Mouse (Mus musculus) megakaryocyte, adult 5-6 weeks (primary cell): ENCODE data around the gene Tmem215. TPM values are rescaled to one million over a fixed set of nuclear protein-coding genes. Genes with fewer than 3 reads are reported as not detected.

Experiments used
- ATAC-seq: 2 replicates; pipeline ENCODE4 v1.8.0; 2016; ENCODE audit warnings: mild to moderate bottlenecking, inconsistent platforms; ENCODE audit not compliant: poor library complexity, severe bottlenecking
- total RNA-seq, 2 experiments: library from RNA; stranded (forward) in 1 of 2; stranded (reverse) in 1 of 2; fragments of 153-499, 151-499 nt in 1 of 2; fragments of 221-1000, 200-1000 nt in 1 of 2; gene quantifications; 2 replicates each; pipeline versions ENCODE4 v1.2.3 to v1.2.4; 2015 to 2017

The Tmem215 gene
- not detected in 2 replicates for total RNA-seq (2015)
- total RNA-seq (2017), result 0.11 TPM in 1 of 2 replicates, not detected in the other

DNA sequence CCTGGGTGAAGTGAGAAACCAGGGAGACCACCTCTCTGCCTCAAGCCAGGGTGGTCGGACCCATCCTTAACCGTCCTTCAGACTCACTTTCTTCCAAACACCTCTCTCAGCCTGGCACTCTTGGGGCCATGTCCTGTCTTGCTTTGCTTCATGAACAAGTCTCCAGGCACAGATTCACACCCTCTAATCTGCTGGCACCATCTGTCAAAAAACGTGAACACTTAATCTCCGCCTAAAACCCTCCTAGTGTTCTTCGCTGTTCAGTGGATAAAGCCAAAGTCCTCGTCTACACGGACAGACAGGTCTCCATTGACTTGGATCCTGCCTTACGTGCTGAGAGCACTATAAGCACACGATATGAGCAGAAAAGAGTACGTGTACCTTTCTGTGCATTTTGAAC, at the start of gene Tmem215:
Gene Tmem215 (plus strand): TSS at position 301 of the 400 bp plus-strand sequence.
- no peak for ATAC-seq

DNA sequence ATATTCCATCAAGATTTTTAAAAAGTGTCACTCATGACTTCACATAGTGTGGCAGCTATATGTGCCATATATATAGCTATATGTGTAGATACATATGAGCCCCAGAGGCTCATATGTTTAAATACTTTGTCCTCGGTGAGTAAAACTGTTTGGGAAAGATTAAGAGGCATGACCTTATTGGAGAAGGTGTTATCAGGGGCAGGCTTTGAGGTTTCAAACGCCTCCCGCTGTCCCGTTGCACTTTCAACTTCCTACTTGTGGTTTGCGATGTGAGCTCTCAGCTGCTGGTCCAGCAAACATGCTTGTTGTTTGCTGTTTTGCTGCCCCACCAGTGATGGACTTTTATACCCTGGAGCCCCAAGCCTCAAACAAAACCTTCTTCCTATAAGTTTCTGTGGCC, 40.1 kb upstream of the Tmem215 start:
- peak; percentile 68 for ATAC-seq

DNA sequence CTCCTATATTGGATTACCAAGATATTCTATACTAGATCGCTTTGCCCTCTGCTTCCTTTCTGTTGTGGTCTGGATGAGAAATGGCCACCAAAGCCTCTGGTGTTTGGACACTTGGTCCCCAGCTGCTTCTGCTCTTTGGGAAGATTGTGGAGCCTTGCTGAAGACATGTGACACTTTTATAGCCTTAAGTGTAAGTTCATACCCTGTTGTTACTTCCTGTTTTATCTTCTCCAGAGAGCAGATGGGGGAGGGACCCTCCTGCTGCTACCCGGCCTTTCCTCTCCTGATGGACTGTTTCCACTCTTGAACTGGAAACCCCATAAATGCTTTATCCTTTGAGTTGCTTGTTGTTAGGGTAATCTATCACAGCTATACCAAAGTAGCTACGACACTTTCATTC, 38.6 kb upstream of the Tmem215 start:
- ATAC-seq, result no peak

DNA sequence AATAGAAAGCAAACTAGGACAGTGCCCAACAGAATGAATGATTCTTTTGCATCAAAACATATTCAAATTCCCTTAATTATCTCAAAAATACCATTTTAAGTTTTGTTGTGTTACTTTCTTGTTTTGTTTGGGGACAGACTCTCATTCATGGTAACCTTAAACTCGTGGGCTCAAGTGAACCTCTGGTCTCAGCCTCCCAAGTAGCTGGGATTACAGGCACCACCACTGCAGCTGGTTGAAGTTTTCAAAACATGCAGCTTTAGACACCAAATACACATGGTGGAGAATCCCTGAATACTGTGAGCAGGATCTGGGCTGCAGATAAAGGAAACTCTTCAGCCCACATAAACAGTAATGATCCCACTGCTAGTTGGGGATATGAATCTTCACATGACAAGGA, 37.6 kb upstream of the Tmem215 start:
- ATAC-seq, result no peak

DNA sequence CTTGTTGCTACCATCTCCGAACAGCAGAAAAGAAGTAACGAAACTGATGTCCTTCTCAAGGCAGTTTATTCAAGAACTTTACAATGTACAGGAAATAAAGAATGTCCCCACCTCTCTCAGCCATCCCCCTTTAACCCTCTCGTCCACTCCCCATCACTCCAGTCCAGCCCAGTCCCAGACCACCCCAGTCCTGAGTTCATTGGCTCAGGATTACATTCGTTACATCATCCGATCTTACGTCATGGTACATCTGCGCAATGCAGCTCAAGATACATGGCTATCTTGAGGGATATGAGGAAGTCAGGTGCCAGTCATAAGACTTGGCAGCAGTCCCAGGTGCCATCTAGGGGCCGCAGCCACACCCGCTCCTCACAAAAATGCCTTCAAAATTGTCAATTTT, 28.4 kb upstream of the Tmem215 start:
- no peak for ATAC-seq

DNA sequence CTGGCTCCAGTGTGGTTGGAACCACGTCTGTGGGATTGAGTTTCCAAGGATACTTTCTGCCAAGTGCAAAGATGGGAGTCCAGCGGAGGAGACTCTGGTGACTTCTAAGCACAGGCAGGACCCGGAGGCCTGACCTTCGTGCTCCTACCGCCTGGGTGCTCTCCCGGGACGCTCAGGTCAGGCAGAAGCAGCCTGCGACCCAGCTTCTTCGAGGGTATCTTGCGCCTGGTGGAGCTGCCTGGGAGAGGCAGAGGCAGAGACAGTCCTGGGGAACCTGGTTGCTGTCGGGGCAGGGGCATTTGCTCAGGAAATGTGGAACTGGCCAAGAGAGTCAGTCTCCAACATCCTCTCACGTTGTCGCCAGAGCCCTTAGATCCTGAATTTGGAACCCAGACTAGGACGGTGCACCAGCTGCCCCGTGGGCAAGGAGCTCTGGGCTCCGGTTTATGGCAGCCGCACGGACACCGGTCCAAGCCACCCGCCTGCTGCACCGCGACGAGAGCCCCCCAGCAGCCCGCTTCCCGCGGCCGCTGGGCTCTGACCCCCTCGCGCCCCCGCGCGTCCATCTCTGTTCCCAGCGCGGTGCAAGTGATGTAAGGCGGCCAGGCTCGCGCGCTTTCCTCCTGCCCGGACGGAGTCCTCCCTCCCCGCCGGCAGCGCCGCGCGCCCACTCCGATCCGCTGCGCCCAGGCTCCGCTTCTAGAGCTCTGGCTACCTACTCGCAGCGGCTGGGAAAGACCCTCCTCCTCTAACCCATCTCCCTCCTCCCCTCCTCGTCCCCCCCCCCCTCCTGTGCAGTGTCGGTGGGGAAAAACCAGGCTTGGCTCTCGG, 935 bp downstream of the Tmem215 start:
- peak; percentile 68 for ATAC-seq

DNA sequence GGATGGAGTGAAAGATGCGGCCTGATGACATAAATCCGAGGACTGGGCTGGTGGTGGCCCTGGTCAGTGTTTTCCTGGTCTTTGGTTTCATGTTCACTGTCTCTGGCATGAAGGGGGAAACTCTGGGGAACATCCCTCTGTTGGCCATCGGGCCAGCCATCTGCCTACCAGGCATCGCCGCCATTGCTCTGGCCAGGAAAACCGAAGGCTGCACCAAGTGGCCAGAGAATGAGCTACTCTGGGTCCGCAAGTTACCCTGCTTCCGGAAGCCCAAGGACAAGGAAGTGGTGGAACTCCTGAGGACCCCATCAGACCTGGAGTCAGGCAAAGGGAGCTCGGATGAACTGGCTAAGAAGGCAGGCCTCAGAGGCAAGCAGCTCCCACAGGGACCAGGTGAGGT, 1.9 kb downstream of the Tmem215 start:
- no peak for ATAC-seq

DNA sequence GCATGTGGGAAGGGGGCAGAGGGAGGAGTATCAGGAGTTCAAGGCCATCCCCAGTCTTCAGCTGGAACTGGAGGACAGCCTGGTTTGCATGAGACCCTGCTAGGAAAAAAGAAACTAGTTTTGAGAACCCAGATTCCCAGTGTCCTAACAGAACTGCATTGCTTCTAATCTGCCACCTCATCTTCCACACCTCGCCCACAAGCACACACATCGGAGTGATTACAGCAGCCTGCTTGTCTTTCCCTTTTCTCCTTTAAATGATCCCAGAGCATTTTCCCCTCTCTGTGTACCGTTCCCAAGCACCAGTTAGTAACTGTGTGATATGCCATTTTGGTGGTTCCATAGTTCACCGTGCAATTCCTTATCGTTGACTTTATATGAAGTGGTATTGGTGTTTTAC, 6.0 kb downstream of the Tmem215 start:
- no peak for ATAC-seq

DNA sequence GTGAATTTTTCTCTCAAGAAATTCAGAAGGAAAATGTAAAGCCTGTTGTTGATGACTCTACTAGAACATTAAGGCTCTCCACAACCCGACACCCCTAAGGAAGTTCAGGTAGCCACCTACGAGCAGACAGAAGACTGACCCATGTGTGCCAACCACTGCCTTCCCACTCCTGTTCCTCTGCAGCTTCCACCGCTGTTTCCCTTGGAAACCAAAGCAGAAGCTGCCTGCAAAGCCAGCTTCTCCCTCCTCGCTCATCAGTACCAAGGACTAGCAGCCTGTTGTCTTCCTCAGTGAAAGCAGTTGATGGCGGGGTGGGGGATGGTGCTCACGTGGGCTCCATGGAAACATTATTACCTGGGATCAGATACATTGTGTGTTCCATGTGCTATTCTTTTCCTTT, 14.6 kb downstream of the Tmem215 start:
- ATAC-seq, result no peak

DNA sequence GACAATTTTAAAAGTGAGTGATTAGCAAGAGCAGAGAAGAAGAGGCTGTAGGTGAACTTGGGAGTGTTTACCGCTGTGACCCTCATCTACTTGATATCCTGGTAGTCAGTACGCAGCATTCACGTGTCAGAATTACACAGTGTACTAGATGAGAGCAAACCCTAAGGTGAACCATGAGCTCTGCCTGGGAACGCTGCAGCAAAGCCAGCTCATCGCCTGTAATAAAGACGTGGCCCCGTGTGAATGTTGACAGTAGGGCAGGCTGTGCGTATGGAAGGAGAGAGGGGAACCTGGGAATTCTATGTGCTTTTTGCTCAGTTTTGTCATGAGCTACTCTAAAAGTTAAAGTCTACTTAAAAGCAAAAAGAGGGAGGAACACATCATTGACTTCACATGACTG, 19.8 kb downstream of the Tmem215 start:
- no peak for ATAC-seq

DNA sequence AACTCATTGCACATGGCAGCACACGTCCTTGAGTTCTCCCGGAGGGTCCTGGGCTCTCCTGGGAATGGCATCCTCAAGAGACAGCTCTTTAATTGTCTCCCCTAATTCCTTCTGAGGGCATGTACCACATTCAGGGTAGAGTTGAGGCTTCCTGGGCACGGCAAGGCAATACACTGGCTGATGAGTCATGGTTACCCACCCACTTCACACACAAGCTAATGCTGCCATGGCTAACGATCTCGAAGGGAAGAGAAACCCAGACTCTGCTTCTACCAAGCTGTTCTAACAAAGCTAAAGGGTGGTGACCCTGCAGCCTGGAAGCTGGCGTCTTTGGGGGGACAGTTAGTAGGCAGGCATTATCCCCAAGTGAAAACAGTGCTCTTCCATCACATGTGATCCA, 24.4 kb downstream of the Tmem215 start:
- no peak for ATAC-seq

DNA sequence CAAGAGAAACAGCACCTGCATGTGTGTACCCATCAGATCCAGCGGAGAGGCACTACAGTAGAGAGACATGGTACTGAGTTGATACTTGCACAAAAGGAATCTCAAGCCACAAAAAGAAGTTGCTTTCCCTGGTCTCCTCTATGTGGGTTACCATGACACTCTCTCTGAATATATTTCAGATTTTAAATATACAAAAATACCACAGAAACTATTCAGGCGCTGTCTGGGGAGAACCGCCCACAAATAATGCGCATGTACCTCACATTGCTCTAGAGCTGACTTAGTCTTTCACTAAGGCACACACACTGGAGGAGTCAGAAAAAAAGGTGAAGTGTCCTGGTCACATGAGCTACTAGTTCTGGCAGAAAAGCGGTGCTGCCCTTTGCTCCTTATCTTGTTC, 24.8 kb downstream of the Tmem215 start:
- no peak for ATAC-seq

DNA sequence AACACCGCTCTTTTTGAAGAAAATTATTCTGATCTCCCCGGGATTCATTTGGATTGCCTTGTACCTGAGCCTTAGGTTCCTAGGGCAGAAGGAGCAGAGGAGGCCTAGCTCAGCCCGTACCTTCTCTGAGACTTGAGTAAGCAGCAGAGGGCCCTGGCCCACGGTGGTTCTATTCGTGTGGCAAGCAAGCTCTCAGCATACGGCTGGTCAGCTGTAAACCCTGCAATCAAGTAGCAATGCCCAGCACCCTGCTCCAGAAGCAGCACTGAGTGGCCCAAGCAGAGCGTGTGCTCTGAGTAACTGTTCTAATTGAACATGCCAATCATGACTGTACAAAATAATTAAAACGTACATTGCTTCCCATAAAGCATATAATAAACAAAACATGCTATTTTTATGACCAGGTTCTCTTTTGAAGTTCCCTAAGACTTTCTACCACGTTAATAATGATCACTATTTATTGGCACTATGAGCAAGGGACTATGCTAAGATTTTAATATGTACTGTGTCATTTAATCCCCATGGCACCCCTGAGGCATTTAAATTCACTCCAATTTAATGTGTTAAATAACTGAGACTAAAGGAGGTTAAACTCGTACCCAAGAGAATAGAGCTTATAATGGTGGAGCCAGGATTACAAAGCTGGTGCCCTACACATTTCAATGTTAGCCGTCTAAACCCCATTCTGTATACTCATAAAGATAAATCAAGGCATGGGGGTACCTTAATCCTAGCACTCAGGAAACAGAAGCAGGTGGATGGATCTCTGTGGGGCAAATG, 28.0 kb downstream of the Tmem215 start:
- ATAC-seq, result no peak

DNA sequence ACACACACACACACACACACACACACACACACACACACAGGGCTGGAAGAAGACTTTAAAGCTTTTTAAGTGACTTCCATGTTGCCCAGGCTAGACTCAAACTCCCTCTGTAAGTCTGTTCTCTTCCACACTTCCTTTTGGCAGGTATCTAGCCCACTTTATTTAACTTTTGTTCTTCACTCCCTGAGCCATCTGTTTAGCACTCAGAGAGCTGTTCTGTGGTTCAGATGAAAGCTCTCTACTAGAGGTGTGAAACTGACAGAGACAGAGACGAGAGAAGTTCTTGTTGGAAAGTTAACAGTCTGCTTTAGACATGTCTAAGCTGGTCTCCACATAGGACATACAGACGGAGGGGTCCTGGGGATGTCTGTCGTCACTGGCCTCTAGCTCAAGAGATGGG, 30.5 kb downstream of the Tmem215 start:
- no peak for ATAC-seq

DNA sequence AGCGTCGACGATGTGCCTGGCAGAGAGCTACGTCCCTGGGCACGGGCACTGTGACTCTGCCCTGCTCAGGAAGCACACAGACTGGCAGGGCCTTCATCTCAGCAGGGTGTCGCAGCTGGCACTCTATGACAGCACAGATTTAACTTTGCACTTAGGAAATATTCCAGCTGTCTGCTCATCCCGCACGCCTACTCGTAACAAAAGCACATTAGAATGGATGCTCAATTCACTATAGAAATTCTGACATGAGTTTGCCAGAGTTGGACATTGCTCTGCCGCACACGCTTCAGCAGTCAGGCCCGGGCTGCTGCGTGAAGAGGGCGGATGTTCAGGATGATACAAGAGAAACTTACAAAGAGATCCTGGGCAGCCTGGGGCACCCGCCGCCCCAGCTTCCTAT, 37.6 kb downstream of the Tmem215 start:
- no peak for ATAC-seq

DNA sequence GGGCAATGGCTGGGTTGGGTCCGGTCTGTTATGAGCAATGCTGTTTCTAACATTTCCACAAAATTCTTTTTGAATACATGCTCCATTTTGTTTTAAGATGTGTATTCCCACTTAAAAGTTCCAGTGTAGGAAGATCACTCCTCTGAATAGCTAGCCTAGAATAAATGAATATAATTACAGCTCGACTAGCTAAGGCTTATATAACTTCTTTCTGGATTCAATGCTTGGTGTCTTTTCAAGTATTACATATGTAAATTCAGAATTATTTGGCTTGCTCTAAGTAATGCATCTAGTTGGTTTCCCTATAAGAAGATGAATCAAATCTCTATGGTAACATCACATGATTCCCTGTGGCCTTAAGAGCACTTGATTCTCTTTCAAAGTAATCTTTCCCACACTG, 41.3 kb downstream of the Tmem215 start:
- no peak for ATAC-seq

DNA sequence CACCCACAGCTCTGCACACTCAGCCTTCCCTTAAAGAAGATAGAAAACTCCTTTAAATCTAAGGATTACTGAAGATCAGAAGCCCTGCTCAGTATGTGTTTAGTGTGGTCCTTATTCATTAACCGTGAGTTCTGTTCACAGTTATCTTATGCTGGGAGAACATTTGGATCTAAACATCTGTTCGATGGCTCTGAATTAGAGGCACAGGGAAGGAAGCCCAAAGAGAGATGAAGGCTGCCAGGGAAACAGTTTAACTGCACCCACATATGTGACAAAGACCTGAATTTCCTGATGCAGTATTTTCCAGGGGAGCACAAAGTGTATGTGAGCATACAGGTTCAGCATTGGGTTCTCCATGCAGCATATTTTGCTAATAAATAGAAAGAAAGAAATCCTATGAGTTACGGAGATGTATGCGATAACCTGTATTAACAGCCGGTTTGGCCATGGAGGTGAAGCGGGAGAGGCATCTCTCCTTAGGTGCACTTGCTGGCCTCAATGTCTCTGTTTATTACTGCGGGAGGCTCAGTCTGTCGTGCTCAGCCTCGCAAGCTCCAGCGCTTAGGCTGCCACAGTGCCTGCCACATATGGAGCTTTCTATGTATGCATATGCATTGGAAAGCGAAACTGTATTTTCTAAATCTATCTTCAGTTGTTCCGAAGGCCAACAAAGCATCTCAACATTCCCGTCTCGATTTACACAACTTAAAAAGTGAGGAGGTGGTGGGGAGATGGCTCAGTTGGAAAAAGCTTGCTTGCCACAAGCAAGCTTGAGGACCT, 46.8 kb downstream of the Tmem215 start:
- ATAC-seq, result no peak
